19 mouse cellular contexts compared by ENCODE assay signal in genomic region chr7:68205776-68206427, GRCm38 (mm10). TPM values are rescaled to one million over a fixed set of nuclear protein-coding genes. Genes with fewer than 3 reads are reported as not detected.
"Had no signal": no experiment of that assay in that cellular context is flagged by ENCODE, and none has a peak within 500 bp of the region (broad histone marks: within the 10 kb centered on the region; RNA-seq: fewer than 3 reads in every experiment).

No protein-coding gene starts in this region.

- ATAC-seq: liver, postnatal 0 days; lung, postnatal 0 days; midbrain, embryonic 15.5 days had no signal

- DNase-seq: kidney, adult 8-10 months; kidney, postnatal 14 days; kidney, postnatal 4 days; left cerebral cortex, postnatal 4 days; liver, postnatal 0 days; lung, embryonic 14.5 days; thymus, adult 2 months; thymus, postnatal 25 days had no signal

RNA-seq across cellular contexts. Expression of gene Pgpep1l, which starts 58.1 kb away (rescaled TPM):
- polyA plus RNA-seq: limb, embryonic 12.5 days; liver, embryonic 11.5 days; liver, embryonic 14.5 days; liver, postnatal 0 days; lung, embryonic 14.5 days; lung, postnatal 0 days; midbrain, embryonic 12.5 days; midbrain, embryonic 15.5 days; neural tube, embryonic 11.5 days; neural tube, embryonic 14.5 days; small intestine, adult 2 months; stomach, embryonic 14.5 days; stomach, postnatal 0 days had no signal
